Mouse (Mus musculus): ENCODE measurements around the gene Dbndd2. TPM values are rescaled to one million over a fixed set of nuclear protein-coding genes. Genes with fewer than 3 reads are reported as not detected.

Dbndd2 gene
- total RNA-seq, 1 experiment from 2014 or later, result not detected

Other genes starting within 250 kb of the Dbndd2 start
- gene Svs2, start 247.6 kb upstream of the Dbndd2 start, total RNA-seq (2017), result not detected in 2 replicates
- not detected in 2 replicates for gene Svs3b, start 229.5 kb upstream of the Dbndd2 start, total RNA-seq (2017)
- not detected in 2 replicates for gene Svs4, start 207.6 kb upstream of the Dbndd2 start, total RNA-seq (2017)
- not detected in 2 replicates for gene Svs3a, start 196.8 kb upstream of the Dbndd2 start, total RNA-seq (2017)
- gene Svs6, start 169.4 kb upstream of the Dbndd2 start, total RNA-seq (2017), result not detected in 2 replicates
- gene Svs5, start 153.4 kb upstream of the Dbndd2 start, total RNA-seq (2017), result not detected in 2 replicates
- 5.4 and 12.8 TPM in 2 replicates for gene Slpi, start 97.0 kb upstream of the Dbndd2 start, total RNA-seq (2017)
- not detected in 2 replicates for gene Rbpjl, start 83.0 kb upstream of the Dbndd2 start, total RNA-seq (2017)
- 0.31 TPM in 1 of 2 replicates, not detected in the other for gene Matn4, start 80.9 kb upstream of the Dbndd2 start, total RNA-seq (2017)
- 11.6 and 17.7 TPM in 2 replicates for gene Sdc4, start 42.2 kb upstream of the Dbndd2 start, total RNA-seq (2017)
- gene Sys1, start 29.1 kb upstream of the Dbndd2 start, total RNA-seq (2017), result 17.0 and 20.7 TPM in 2 replicates
- 1.7 TPM in 1 of 2 replicates, not detected in the other for gene Gm20458, start 25.1 kb upstream of the Dbndd2 start, total RNA-seq (2017)
- not detected in 2 replicates for gene Trp53tg5, start 12.4 kb upstream of the Dbndd2 start, total RNA-seq (2017)
- 28.1 and 28.2 TPM in 2 replicates for gene Pigt, start 11.4 kb downstream of the Dbndd2 start, total RNA-seq (2017)
- gene Wfdc2, start 76.3 kb downstream of the Dbndd2 start, total RNA-seq (2017), result 7.5 and 11.6 TPM in 2 replicates
- not detected in 2 replicates for gene Spint3, start 87.4 kb downstream of the Dbndd2 start, total RNA-seq (2017)
- gene Wfdc6a, start 99.3 kb downstream of the Dbndd2 start, total RNA-seq (2017), result not detected in 2 replicates
- gene Eppin, start 107.5 kb downstream of the Dbndd2 start, total RNA-seq (2017), result not detected in 2 replicates
- not detected in 2 replicates for gene Wfdc6b, start 127.4 kb downstream of the Dbndd2 start, total RNA-seq (2017)
- gene Wfdc8, start 127.5 kb downstream of the Dbndd2 start, total RNA-seq (2017), result not detected in 2 replicates
- gene Wfdc16, start 152.7 kb downstream of the Dbndd2 start, total RNA-seq (2017), result not detected in 2 replicates
- 3.5 TPM in 1 of 2 replicates, not detected in the other for gene Wfdc10, start 169.9 kb downstream of the Dbndd2 start, total RNA-seq (2017)
- not detected in 2 replicates for gene Wfdc9, start 170.5 kb downstream of the Dbndd2 start, total RNA-seq (2017)
- not detected in 2 replicates for gene Wfdc11, start 188.0 kb downstream of the Dbndd2 start, total RNA-seq (2017)
- not detected in 2 replicates for gene Wfdc13, start 199.0 kb downstream of the Dbndd2 start, total RNA-seq (2017)
- gene Spint4, start 212.4 kb downstream of the Dbndd2 start, total RNA-seq (2017), result not detected in 2 replicates
- not detected in 2 replicates for gene Spint5, start 229.2 kb downstream of the Dbndd2 start, total RNA-seq (2017)